Mouse (Mus musculus) forebrain, embryonic 11.5 days (tissue): ENCODE measurements around the gene Pigp. TPM values are rescaled to one million over a fixed set of nuclear protein-coding genes. Genes with fewer than 3 reads are reported as not detected.
"Not testable (repeated sequence)": the region's sequence is repeated elsewhere in the genome, so short reads cannot be mapped to it uniquely, and the experiment has no call there.

Experiments
- ATAC-seq: fragments of 200-750 bp; cut with Nextera tagmentation; replicated peaks from 2 replicates; pipeline ENCODE4 v1.8.0; 2017; ENCODE audit warnings: moderate TSS enrichment; ENCODE audit not compliant: low FRiP score
- DNase-seq: peaks from one replicate; pipeline ENCODE4 v3.0.0-alpha.2; 2017; ENCODE audit warnings: low spot score
- H3K27ac ChIP-seq: fragments of 300-500 bp; sonication (generic); 2 replicates; pipeline ENCODE4 v1.5.1; 2014; ENCODE audit warnings: low read depth, low read length
- H3K27me3 ChIP-seq: fragments of 300-500 bp; sonication (generic); 2 replicates; pipeline ENCODE4 v1.6.1; 2014; ENCODE audit warnings: mild to moderate bottlenecking, low read length, mixed read lengths; ENCODE audit not compliant: control insufficient read depth, insufficient read depth
- H3K36me3 ChIP-seq: fragments of 300-500 bp; sonication (generic); 2 replicates; pipeline ENCODE4 v1.6.1; 2014; ENCODE audit warnings: mild to moderate bottlenecking, low read length, moderate library complexity, mixed read lengths; ENCODE audit not compliant: control insufficient read depth, insufficient read depth
- H3K4me1 ChIP-seq: fragments of 300-500 bp; sonication (generic); replicated peaks from 2 replicates; pipeline ENCODE4 v1.6.1; 2014; ENCODE audit warnings: low read length, mixed read lengths; ENCODE audit not compliant: control insufficient read depth, insufficient read depth
- H3K4me2 ChIP-seq: fragments of 300-500 bp; sonication (generic); 2 replicates; pipeline ENCODE4 v1.6.1; 2014; ENCODE audit warnings: low read depth, mild to moderate bottlenecking, low read length, moderate library complexity, mixed read lengths; ENCODE audit not compliant: severe bottlenecking
- H3K4me3 ChIP-seq: fragments of 300-500 bp; sonication (generic); 2 replicates; pipeline ENCODE4 v1.5.1; 2014; ENCODE audit warnings: low read depth, low read length
- H3K9ac ChIP-seq: fragments of 300-500 bp; sonication (generic); 2 replicates; pipeline ENCODE4 v1.6.1; 2014; ENCODE audit warnings: low read length
- H3K9me3 ChIP-seq: fragments of 300-500 bp; sonication (generic); 2 replicates; pipeline ENCODE4 v1.6.1; 2016; ENCODE audit warnings: low read length, mixed read lengths; ENCODE audit not compliant: control insufficient read depth
- WGBS: fragments of 180-500 bp; shearing (Covaris S2); extraction: QIAGEN DNeasy Blood & Tissue Kit; methylation state at CpG from one replicate; pipeline ENCODE4 v1.1.7; 2014; 5-methylcytosine and 5-hydroxymethylcytosine counted together
- polyA plus RNA-seq: library from polyadenylated mRNA; unstranded; fragments of >200 nt; fragmentation: Nextera tagmentation; extraction: Ambion mirVana; gene quantifications from 2 replicates; pipeline ENCODE4 v1.2.1, GENCODE M21; 2014

The Pigp gene
- polyA plus RNA-seq, 1 experiment from 2014 or later: 92.3 TPM

DNA sequence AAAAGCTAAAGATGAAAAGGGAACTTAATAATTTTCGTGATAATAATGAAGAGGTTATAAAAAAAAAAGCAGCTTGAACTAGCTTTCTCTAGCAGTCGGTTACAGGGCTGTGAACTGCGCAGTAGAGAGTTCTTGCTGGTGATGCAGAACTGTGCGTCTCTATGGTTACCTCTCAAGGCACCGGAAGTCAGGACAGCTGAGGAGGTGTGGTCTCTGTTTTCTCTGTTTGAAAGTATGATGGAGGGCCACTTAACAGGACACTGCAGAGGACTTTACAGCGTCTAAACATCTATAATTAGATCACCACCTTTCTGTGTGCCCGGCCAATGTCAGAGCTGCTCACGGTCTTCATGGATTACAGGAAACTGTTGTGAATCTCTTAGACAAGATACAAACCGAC, 17.2 kb downstream of the Pigp start:
- no peak for DNase-seq
- no peak for ATAC-seq
- no peak overlapping the region for H3K9ac ChIP-seq

DNA sequence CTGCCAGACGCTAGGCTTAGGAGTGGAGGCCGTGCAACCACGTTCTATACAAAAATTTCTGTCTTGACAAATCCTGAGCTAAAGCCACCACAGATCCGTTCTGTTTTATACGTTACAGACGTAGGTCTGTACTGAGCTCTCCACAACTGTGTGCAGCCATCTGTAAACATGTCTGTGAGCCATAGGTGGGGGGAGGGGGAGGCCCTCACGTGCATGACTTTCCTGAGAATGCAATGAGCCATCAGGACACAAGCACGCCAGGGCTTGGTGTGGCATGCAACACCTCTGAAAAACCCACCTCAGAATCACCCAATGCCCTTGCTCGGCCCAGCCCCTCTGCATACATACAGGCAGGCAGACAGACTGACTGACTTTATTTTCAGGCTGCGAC, 21.4 kb downstream of the Pigp start:
- no peak for DNase-seq
- WGBS: 83% methylated on average over 10 of the region's 10 CpGs
- H3K27ac ChIP-seq: no peak overlapping the region

More for the DNA sequence above, 17.2 kb downstream of the Pigp start:
- Histone ChIP-seq H3K4me1 (no peaks in the 10 kb centered on the region), H3K36me3 (no peaks in the 10 kb centered on the region), H3K9me3 (no peaks in the 10 kb centered on the region), H3K4me2 (no peak overlapping the region), H3K27me3 (no peaks in the 10 kb centered on the region), H3K4me3 (no peak overlapping the region), H3K27ac (no peak overlapping the region)
- 62% methylated on average over 9 of the region's 9 CpGs for WGBS

DNA sequence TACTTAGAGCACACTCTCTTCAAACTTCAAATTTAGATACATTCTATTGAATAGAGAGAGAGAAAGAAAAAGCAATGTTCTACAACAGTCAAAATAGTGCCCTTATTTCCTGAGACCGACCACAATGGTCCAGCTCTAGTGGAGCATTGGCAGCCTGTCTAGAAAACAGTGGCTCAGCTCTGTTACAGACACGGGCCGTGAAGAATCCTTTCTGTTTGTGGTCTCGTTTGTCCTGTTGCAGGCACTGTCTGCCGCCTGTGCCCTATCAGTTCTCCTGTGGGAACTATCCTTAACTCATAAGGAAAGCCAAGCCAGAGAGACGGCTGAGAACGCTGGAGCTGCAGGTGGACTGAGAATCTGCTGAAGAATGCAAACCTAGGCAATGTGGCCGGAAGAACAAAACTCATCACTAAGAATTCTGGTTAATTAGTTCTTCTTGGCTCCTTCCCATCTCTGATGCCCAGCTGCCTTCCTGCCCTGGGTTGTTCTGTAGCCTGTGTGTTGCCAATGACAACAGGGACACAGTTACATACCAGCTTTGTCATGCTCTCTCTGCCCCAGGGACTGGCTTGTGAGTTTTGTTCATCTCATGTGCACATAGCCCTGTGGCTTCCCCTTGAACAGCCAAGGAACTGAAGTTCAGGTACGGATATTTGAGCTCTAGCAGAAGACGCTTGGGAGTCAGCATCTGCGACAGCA, 21.9 kb downstream of the Pigp start:
- Histone ChIP-seq H3K27ac (no peak overlapping the region), H3K4me2 (no peak overlapping the region), H3K36me3 (no peaks in the 10 kb centered on the region), H3K9me3 (no peaks in the 10 kb centered on the region), H3K4me3 (no peak overlapping the region), H3K27me3 (no peaks in the 10 kb centered on the region), H3K4me1 (no peaks in the 10 kb centered on the region), H3K9ac (no peak overlapping the region)
- ATAC-seq: no peak
- 73% methylated on average over 11 of the region's 11 CpGs for WGBS
- DNase-seq: no peak

More for the DNA sequence above, 21.4 kb downstream of the Pigp start:
- Histone ChIP-seq H3K9me3 (no peaks in the 10 kb centered on the region), H3K4me1 (no peaks in the 10 kb centered on the region), H3K36me3 (no peaks in the 10 kb centered on the region), H3K4me3 (no peak overlapping the region), H3K4me2 (no peak overlapping the region), H3K9ac (no peak overlapping the region), H3K27me3 (no peaks in the 10 kb centered on the region)
- no peak for ATAC-seq

DNA sequence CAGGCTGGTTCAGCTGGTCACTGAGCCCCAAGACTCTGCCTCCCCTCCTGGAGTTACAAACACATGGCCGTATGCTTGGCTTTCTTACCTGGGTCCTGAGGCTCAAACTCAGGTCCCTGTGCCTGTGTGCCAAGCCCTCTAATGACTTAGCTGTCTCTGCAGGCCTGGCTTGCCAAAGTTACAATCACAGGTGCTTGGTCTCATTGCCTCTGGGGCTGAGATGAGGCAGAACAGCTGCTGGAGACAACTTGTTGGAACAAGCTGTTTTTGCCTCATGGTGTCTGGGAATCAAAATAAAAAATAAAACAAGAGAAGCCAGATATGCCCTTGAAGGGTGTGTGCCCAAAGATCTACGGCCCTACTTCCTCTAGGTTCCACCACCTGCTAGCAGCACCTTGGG, 22.9 kb downstream of the Pigp start:
- no peak for DNase-seq
- no peak overlapping the region for H3K27ac ChIP-seq
- H3K4me3 ChIP-seq: no peak overlapping the region
- no peaks in the 10 kb centered on the region for H3K36me3 ChIP-seq
- no peaks in the 10 kb centered on the region for H3K9me3 ChIP-seq
- ATAC-seq: no peak
- H3K4me1 ChIP-seq: no peaks in the 10 kb centered on the region
- no peak overlapping the region for H3K4me2 ChIP-seq
- no peak overlapping the region for H3K9ac ChIP-seq
- H3K27me3 ChIP-seq: no peaks in the 10 kb centered on the region
- WGBS: 83% methylated on average over 2 of the region's 2 CpGs

DNA sequence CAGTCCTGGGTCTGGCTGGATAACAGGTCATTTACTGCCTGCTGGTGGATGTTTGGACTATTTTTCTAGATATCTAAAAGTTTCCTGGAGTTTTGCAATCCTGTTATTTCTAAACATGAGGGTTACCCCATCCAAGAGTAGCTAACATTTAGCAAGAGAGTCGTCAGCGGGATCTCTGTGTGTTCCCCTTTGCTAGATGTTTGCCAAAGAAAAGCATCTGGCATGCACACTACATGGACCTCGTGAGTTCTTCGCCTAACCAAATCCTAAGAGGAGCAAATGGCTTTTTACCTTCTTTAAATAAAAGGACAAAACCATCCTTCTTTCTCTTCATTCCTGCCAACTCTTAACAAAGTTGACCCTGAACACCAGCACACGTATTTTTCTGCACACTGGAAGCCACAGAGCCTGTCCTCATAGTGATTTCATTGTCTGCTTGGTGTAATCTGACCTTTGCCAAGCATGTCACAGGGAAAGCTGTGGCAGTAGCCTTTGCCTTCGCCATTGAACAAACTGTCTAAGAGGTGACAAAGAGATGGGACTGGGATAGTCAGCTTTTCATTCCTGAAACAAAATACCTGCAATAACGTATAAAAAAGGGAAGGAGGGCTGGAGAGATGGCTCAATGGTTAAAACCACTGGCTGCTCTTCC, 24.4 kb downstream of the Pigp start:
- H3K27ac ChIP-seq: no peak overlapping the region
- no peak overlapping the region for H3K9ac ChIP-seq
- H3K27me3 ChIP-seq: no peaks in the 10 kb centered on the region
- no peak for DNase-seq
- no peaks in the 10 kb centered on the region for H3K4me1 ChIP-seq
- H3K36me3 ChIP-seq: no peaks in the 10 kb centered on the region
- ATAC-seq: no peak
- 77% methylated on average over 7 of the region's 7 CpGs for WGBS
- no peak overlapping the region for H3K4me2 ChIP-seq
- H3K9me3 ChIP-seq: no peaks in the 10 kb centered on the region
- H3K4me3 ChIP-seq: no peak overlapping the region

DNA sequence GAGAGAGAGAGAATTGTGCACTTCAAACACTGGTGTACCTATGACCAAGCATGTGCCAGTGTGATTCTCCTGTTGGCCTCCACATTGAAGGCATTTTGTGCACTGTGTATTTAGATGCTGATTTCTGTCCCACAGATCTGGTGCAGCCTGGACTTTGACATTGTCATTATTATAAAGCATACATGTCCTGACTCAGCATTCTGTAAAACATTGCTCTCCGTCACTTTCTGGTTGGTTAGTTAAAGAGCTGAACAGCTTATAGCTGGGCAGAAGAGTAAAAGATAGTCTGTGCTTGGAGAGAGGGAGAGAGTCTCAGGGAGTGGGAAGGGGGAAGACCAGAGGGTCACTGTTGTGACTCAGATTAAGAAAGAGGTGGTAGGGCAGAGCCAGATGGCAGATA, 25.9 kb downstream of the Pigp start:
- Histone ChIP-seq H3K4me1 (no peaks in the 10 kb centered on the region), H3K9ac (no peak overlapping the region), H3K36me3 (no peaks in the 10 kb centered on the region), H3K4me2 (no peak overlapping the region), H3K9me3 (no peaks in the 10 kb centered on the region), H3K4me3 (no peak overlapping the region), H3K27ac (no peak overlapping the region), H3K27me3 (no peaks in the 10 kb centered on the region)
- no peak for ATAC-seq
- DNase-seq: no peak
- 87% methylated on average over 1 of the region's 1 CpGs for WGBS

DNA sequence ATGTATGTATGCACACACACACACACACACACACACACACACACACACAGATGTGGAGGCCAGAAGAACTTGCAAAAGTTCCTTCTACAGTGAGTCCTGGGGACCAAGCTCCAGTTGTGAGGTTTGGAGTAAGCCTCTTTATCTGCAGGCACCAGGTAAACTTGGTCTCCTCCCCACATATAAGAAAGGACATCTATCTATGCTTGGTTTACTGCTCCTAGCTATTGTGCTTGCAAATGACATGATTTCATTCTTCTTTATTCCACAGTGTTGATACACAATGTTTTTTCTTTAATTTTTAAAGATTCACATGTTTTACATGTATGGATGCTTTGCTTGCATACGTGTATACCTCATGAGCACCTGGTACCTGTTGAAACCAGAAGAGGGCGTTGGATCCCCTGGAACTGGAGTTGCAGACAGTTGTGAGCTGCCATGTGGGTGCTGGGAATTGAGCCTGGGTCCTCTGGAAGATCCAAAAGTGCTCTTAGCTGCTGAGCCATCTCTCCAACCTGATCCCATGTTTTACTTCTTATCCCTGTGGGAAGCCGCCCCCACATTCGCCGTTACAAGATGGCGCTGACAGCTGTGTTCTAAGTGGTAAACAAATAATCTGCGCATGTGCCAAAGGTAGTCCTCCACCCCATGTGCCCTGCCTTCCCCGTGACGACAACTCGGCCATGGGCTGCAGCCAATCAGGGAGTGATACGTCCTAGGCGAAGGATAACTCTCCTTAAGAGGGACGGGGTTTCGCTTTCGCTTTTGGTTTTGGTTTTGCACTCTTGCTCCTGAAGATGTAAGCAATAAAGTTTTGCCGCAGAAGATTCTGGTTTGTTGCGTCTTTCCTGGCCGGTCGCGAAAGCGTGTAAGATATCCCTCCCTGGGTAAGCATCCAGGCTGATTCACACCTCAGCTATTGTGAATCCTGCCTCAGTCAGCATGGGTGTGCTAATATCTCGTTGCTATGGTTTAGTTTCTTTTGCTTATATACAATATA, 32.2 kb downstream of the Pigp start:
- not testable (repeated sequence) for H3K4me2 ChIP-seq, H3K4me3 ChIP-seq, H3K9ac ChIP-seq, H3K27ac ChIP-seq, H3K9me3 ChIP-seq, H3K36me3 ChIP-seq, H3K4me1 ChIP-seq, ATAC-seq, DNase-seq, H3K27me3 ChIP-seq
- 92% methylated on average over 19 of the region's 22 CpGs for WGBS

DNA sequence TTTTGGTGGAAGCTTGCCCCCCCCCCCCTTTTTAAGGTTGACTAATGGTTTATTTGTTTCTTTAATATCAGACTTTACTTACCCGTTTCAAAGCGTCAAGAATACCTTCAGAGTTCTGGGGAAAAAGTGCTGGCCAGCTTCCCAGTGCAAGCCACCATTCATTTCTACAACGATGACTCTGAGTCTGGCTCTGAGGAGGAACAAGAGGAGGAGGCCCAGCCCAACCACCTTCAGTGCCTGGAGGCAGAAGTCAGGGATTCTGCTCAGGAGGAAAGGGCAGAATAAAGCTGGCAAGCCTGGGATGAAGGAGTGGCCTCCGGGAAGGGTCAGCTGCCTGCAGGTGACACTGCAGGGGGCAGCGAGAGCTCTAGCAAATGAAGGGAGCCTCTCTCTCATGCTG, 36.0 kb downstream of the Pigp start:
- Histone ChIP-seq H3K4me3 (no peak overlapping the region), H3K27me3 (no peaks in the 10 kb centered on the region; the same call in 1 of the 2 replicates), H3K9me3 (no peaks in the 10 kb centered on the region), H3K36me3 (no peaks in the 10 kb centered on the region), H3K4me1 (no peaks in the 10 kb centered on the region), H3K9ac (no peak overlapping the region), H3K4me2 (no peak overlapping the region), H3K27ac (no peak overlapping the region)
- 32% methylated on average over 5 of the region's 5 CpGs for WGBS
- ATAC-seq (no peak), DNase-seq (no peak)
